Mouse (Mus musculus) CH12.LX (cell line): ENCODE measurements around the gene Hdac8.

ENCODE experiments used
- GABPA ChIP-seq: IDR thresholded peaks from 2 replicates; pipeline ENCODE4 v1.6.1; 2012; ENCODE audit warnings: low read depth, low read length, improper control_type of control experiment, inconsistent platforms; ENCODE audit not compliant: insufficient replicate concordance
- PAX5 ChIP-seq: IDR thresholded peaks from 2 replicates; pipeline ENCODE4 v1.6.1; 2012; ENCODE audit warnings: low read length, inconsistent platforms, mixed read lengths
- POLR2A ChIP-seq: IDR thresholded peaks from 2 replicates; pipeline ENCODE4 v1.6.1; 2011; ENCODE audit warnings: low read depth, mild to moderate bottlenecking, improper control_type of control experiment, low read length

DNA sequence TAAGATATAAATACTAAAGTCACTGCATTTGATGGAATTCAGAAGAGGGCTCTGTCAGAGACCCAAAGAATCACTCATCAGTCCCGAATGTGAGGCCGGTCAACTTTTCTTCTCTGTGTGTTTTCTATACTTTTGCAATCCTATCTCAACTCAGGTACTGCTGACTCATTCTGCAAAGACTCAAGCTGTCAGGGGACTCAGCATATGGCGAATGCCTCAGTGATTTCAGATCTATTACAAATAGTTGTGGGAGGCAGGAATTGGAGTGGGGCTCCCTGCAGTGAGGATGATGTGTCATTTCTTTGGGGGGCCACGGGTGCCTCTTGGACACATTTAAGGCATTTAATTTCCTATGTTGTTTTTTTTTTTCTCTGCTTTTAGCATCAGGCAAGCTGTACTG is 88.8 kb downstream of the Hdac8 start:
- TF ChIP-seq GABPA (no peak), PAX5 (no peak), POLR2A (no peak)
